Mouse (Mus musculus) bone marrow macrophage, adult 2 months (primary cell): Measurements from ENCODE around the gene Hjurp. TPM values are rescaled to one million over a fixed set of nuclear protein-coding genes. Genes with fewer than 3 reads are reported as not detected.

Experiments
- H3K27ac ChIP-seq: 2 replicates; pipeline ENCODE4 v1.5.1; 2012; ENCODE audit warnings: low read depth, low read length; ENCODE audit not compliant: insufficient read depth
- H3K4me1 ChIP-seq: 2 replicates; pipeline ENCODE4 v1.6.1; 2012; ENCODE audit warnings: low read length; ENCODE audit not compliant: control insufficient read depth, insufficient read depth
- H3K4me3 ChIP-seq: 2 replicates; pipeline ENCODE4 v1.5.1; 2012; ENCODE audit warnings: mild to moderate bottlenecking, low read length, moderate library complexity; ENCODE audit not compliant: insufficient read depth
- CTCF ChIP-seq: IDR thresholded peaks from 2 replicates; pipeline ENCODE4 v1.5.1; 2012; ENCODE audit warnings: low read depth, mild to moderate bottlenecking, low read length, moderate library complexity
- POLR2A ChIP-seq: IDR thresholded peaks from 2 replicates; pipeline ENCODE4 v1.6.1; 2012; ENCODE audit warnings: mild to moderate bottlenecking, low read depth, low read length, borderline replicate concordance
- polyA plus RNA-seq: library from polyadenylated mRNA; stranded (reverse); fragments of >200 nt; gene quantifications from 2 replicates; pipeline ENCODE4 v1.2.4, GENCODE M21; 2012; ENCODE audit not compliant: missing spikeins, insufficient read depth, insufficient read length

Hjurp gene
- polyA plus RNA-seq, result 69.1 and 71.0 TPM in 2 replicates

- H3K4me1 ChIP-seq, result peaks cover 17% of the 10 kb centered on the region
- TF ChIP-seq POLR2A (no peak), CTCF (no peak)
- peak within 1 kb of the TSS; percentile 65 for H3K4me3 ChIP-seq
- H3K27ac ChIP-seq, result peak within 1 kb of the TSS; percentile 45
Measured at GRCm38 (mm10) chr1:88277098-88277817, at the start of gene Hjurp, which contains the start of gene Trpm8. Gene Hjurp, minus strand, starts transcription at chr1:88277633. Gene Trpm8, plus strand, starts transcription at chr1:88277661.

GRCm38 (mm10) chr1:88323101-88323500 is 45.7 kb upstream of the Hjurp start:
- H3K4me3 ChIP-seq, result no peak overlapping the region
- no peak for TF ChIP-seq POLR2A
- no peak for TF ChIP-seq CTCF
- H3K4me1 ChIP-seq, result no peaks in the 10 kb centered on the region
- H3K27ac ChIP-seq, result no peak overlapping the region

GRCm38 (mm10) chr1:88322146-88322545 is 44.7 kb upstream of the Hjurp start:
- TF ChIP-seq POLR2A (no peak), CTCF (no peak)
- no peak overlapping the region for H3K27ac ChIP-seq
- no peaks in the 10 kb centered on the region for H3K4me1 ChIP-seq

GRCm38 (mm10) chr1:88320821-88321395 is 43.5 kb upstream of the Hjurp start:
- Histone ChIP-seq H3K4me1 (no peaks in the 10 kb centered on the region), H3K4me3 (no peak overlapping the region), H3K27ac (no peak overlapping the region)
- TF ChIP-seq POLR2A (no peak), CTCF (no peak)

More at GRCm38 (mm10) chr1:88322146-88322545, 44.7 kb upstream of the Hjurp start:
- no peak overlapping the region for H3K4me3 ChIP-seq

GRCm38 (mm10) chr1:88318531-88319060 is 41.2 kb upstream of the Hjurp start:
- Histone ChIP-seq H3K27ac (no peak overlapping the region), H3K4me1 (no peaks in the 10 kb centered on the region), H3K4me3 (no peak overlapping the region)
- TF ChIP-seq POLR2A (no peak), CTCF (peak; percentile 38; the same call in 1 of the 2 replicates)

GRCm38 (mm10) chr1:88317279-88317678 is 39.8 kb upstream of the Hjurp start:
- Histone ChIP-seq H3K4me3 (no peak overlapping the region), H3K27ac (no peak overlapping the region), H3K4me1 (no peaks in the 10 kb centered on the region)
- no peak for TF ChIP-seq CTCF
- no peak for TF ChIP-seq POLR2A

- Histone ChIP-seq H3K4me3 (no peak overlapping the region), H3K4me1 (no peaks in the 10 kb centered on the region), H3K27ac (no peak overlapping the region)
- TF ChIP-seq POLR2A (no peak), CTCF (no peak)
Measured at GRCm38 (mm10) chr1:88310349-88310748, 32.9 kb upstream of the Hjurp start.

GRCm38 (mm10) chr1:88309905-88310304 is 32.5 kb upstream of the Hjurp start:
- TF ChIP-seq POLR2A (no peak), CTCF (no peak)

GRCm38 (mm10) chr1:88309020-88309419 is 31.6 kb upstream of the Hjurp start:
- Histone ChIP-seq H3K4me1 (no peaks in the 10 kb centered on the region), H3K4me3 (no peak overlapping the region), H3K27ac (no peak overlapping the region)
- TF ChIP-seq POLR2A (no peak), CTCF (no peak)

More at GRCm38 (mm10) chr1:88309905-88310304, 32.5 kb upstream of the Hjurp start:
- H3K27ac ChIP-seq, result no peak overlapping the region
- no peak overlapping the region for H3K4me3 ChIP-seq
- no peaks in the 10 kb centered on the region for H3K4me1 ChIP-seq

GRCm38 (mm10) chr1:88307180-88307579 is 29.7 kb upstream of the Hjurp start:
- no peak overlapping the region for H3K4me3 ChIP-seq
- no peaks in the 10 kb centered on the region for H3K4me1 ChIP-seq
- TF ChIP-seq POLR2A, result no peak
- no peak for TF ChIP-seq CTCF
- H3K27ac ChIP-seq, result no peak overlapping the region
